Comparison of ENCODE assay signal across 10 mouse cellular contexts in the genomic region with DNA sequence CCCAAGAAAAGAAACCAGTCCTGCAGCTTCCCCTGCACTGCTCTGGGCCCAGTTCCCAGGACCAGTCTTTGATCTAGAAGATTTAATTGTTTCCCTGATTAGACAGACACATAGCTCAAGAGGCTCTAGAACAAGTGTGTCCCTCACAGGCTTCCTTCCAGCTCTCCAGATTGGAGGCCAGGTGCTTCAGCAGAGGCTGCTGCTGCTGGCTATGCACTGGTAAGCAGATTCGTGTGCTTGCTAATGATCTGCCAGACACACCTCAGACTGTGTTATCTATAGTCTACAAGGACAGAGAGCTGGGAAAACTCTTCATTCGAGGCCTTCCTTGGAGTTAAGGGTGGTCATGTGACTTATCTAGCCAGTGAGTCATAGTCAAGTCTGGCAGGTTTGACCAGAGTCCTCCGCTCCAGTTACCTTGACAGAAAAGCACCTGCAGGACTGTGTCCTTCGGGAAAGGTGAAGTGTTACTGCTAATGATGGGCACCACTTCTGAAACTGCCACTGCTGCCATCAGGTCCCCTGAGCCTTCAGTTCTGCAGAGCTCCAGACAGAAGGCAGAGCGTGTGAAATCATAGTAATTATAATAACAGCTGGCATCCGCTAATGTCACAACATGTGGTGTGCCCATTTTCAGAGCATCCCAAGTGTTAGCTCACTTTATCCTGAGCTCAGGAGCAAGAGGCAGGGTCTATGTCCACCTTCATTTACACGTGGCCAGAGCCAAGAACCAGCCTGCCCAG. TPM values are rescaled to one million over a fixed set of nuclear protein-coding genes. Genes with fewer than 3 reads are reported as not detected.
DNase-seq lines count a peak whose midpoint lies in the region; ATAC-seq and TF ChIP-seq lines count a peak whose summit lies in the region.
"Had no signal": no experiment of that assay in that cellular context is flagged by ENCODE, and none has a peak within 500 bp of the region (broad histone marks: within the 10 kb centered on the region; RNA-seq: fewer than 3 reads in every experiment).

No protein-coding gene starts in this region.

- TF ChIP-seq EP300 in MEL (IDR thresholded peaks at IDR 0.05; ENCODE audit: low read depth in 1 of 2, low read length in 2 of 2), result no peak

- no peak; the same call in 1 of the 2 replicates for ATAC-seq in hindbrain, embryonic 15.5 days (ENCODE audit: low FRiP score, low read depth)
- ATAC-seq in hindbrain, embryonic 11.5 days (ENCODE audit: low FRiP score), result no peak
- ATAC-seq in hindbrain, embryonic 16.5 days, result peak; percentile 57
- peak; percentile 59 for ATAC-seq in lung, embryonic 16.5 days (ENCODE audit: low read depth)
- ATAC-seq in erythroblast, adult 5-6 weeks (replicated peaks; ENCODE audit: low FRiP score, poor library complexity, severe bottlenecking), result no peak
- ATAC-seq: liver, embryonic 12.5 days had no signal

- H3K4me3 ChIP-seq in hindbrain, embryonic 15.5 days, result no peak overlapping the region
- H3K4me3 ChIP-seq in hindbrain, embryonic 11.5 days (ENCODE audit: low read depth, low read length), result no peak overlapping the region
- no peak overlapping the region for H3K4me3 ChIP-seq in MEL (ENCODE audit: control insufficient read depth in 1 of 2, insufficient read depth in 1 of 2, low read depth in 2 of 2, low read length in 2 of 2)
- H3K4me3 ChIP-seq in hindbrain, embryonic 16.5 days (ENCODE audit: low read length), result no peak overlapping the region
- H3K4me3 ChIP-seq in lung, embryonic 16.5 days (ENCODE audit: low read length), result no peak overlapping the region
- H3K4me3 ChIP-seq: liver, embryonic 12.5 days had no signal

- no peaks in the 10 kb centered on the region for H3K27me3 ChIP-seq in hindbrain, embryonic 15.5 days
- H3K27me3 ChIP-seq in hindbrain, embryonic 11.5 days (ENCODE audit: control insufficient read depth, insufficient read depth, low read length), result no peaks in the 10 kb centered on the region
- H3K27me3 ChIP-seq in MEL (ENCODE audit: control insufficient read depth in 1 of 2, insufficient read depth in 2 of 2, low read length in 2 of 2), result no peaks in the 10 kb centered on the region
- H3K27me3 ChIP-seq in hindbrain, embryonic 16.5 days (replicated peaks; ENCODE audit: control insufficient read depth, insufficient read depth, low read length), result no peaks in the 10 kb centered on the region
- H3K27me3 ChIP-seq in lung, embryonic 16.5 days (ENCODE audit: control insufficient read depth, insufficient read depth, low read depth, low read length), result no peaks in the 10 kb centered on the region
- H3K27me3 ChIP-seq: liver, embryonic 12.5 days had no signal

- no peak overlapping the region for H3K4me2 ChIP-seq in hindbrain, embryonic 15.5 days
- H3K4me2 ChIP-seq in hindbrain, embryonic 11.5 days (replicated peaks; ENCODE audit: low read depth, low read length), result no peak overlapping the region
- no peak overlapping the region for H3K4me2 ChIP-seq in hindbrain, embryonic 16.5 days (ENCODE audit: low read length)
- no peak overlapping the region; the same call in 1 of the 2 replicates for H3K4me2 ChIP-seq in lung, embryonic 16.5 days (ENCODE audit: low read depth, low read length)
- H3K4me2 ChIP-seq: heart, embryonic 11.5 days; liver, embryonic 12.5 days had no signal

- DNase-seq in hindbrain, embryonic 11.5 days (ENCODE audit: low spot score), result no peak
- DNase-seq in MEL (ENCODE audit: low read depth, low spot score), result peak; percentile 11
- no peak for DNase-seq in left cerebral cortex, adult 11 months (ENCODE audit: low spot score)
- no peak for DNase-seq in c-Kit-positive CD71-positive TER-119-positive erythroid progenitor cells, embryonic 14.5 days (ENCODE audit: low spot score)

- H3K36me3 ChIP-seq in hindbrain, embryonic 15.5 days, result no peaks in the 10 kb centered on the region
- no peaks in the 10 kb centered on the region for H3K36me3 ChIP-seq in hindbrain, embryonic 11.5 days (ENCODE audit: control insufficient read depth, insufficient read depth, low read length)
- H3K36me3 ChIP-seq in MEL (ENCODE audit: control insufficient read depth in 1 of 2, insufficient read depth in 2 of 2, low read length in 2 of 2), result no peaks in the 10 kb centered on the region; a peak in 1 of 4 replicates
- H3K36me3 ChIP-seq in hindbrain, embryonic 16.5 days (ENCODE audit: control insufficient read depth, insufficient read depth, low read length), result no peaks in the 10 kb centered on the region
- no peaks in the 10 kb centered on the region for H3K36me3 ChIP-seq in lung, embryonic 16.5 days (ENCODE audit: control insufficient read depth, insufficient read depth, low read length)
- H3K36me3 ChIP-seq: liver, embryonic 12.5 days had no signal

- H3K9ac ChIP-seq in hindbrain, embryonic 15.5 days, result no peak overlapping the region
- no peak overlapping the region for H3K9ac ChIP-seq in hindbrain, embryonic 11.5 days (ENCODE audit: low read depth, low read length)
- no peak overlapping the region for H3K9ac ChIP-seq in MEL (ENCODE audit: control insufficient read depth, low read depth, low read length, poor library complexity, severe bottlenecking)
- H3K9ac ChIP-seq in hindbrain, embryonic 16.5 days (ENCODE audit: low read depth, low read length), result no peak overlapping the region
- H3K9ac ChIP-seq in lung, embryonic 16.5 days (ENCODE audit: low read length), result no peak overlapping the region
- H3K9ac ChIP-seq: liver, embryonic 12.5 days had no signal

- peaks cover 45% of the 10 kb centered on the region for H3K4me1 ChIP-seq in hindbrain, embryonic 15.5 days (replicated peaks)
- no peaks in the 10 kb centered on the region for H3K4me1 ChIP-seq in hindbrain, embryonic 11.5 days (replicated peaks; ENCODE audit: control insufficient read depth, insufficient read depth, low read length)
- no peaks in the 10 kb centered on the region for H3K4me1 ChIP-seq in MEL (ENCODE audit: control insufficient read depth in 1 of 2, insufficient read depth in 2 of 2, low read length in 2 of 2)
- peaks cover 29% of the 10 kb centered on the region for H3K4me1 ChIP-seq in hindbrain, embryonic 16.5 days (ENCODE audit: control insufficient read depth, insufficient read depth, low read depth, low read length)
- peaks cover 28% of the 10 kb centered on the region for H3K4me1 ChIP-seq in lung, embryonic 16.5 days (replicated peaks; ENCODE audit: control insufficient read depth, insufficient read depth, low read length)

- H3K27ac ChIP-seq in hindbrain, embryonic 15.5 days (replicated peaks), result peak overlapping the region; percentile 37; the same call in 1 of the 2 replicates
- H3K27ac ChIP-seq in hindbrain, embryonic 11.5 days (ENCODE audit: low read depth, low read length), result no peak overlapping the region
- no peak overlapping the region for H3K27ac ChIP-seq in MEL (ENCODE audit: control insufficient read depth, low read depth, low read length)
- peak overlapping the region; percentile 26 for H3K27ac ChIP-seq in hindbrain, embryonic 16.5 days (ENCODE audit: low read depth, low read length)
- H3K27ac ChIP-seq in lung, embryonic 16.5 days (ENCODE audit: low read length), result peak overlapping the region; percentile 65
- H3K27ac ChIP-seq: liver, embryonic 12.5 days had no signal

- no peak for TF ChIP-seq RAD21 in MEL (IDR thresholded peaks at IDR 0.05; ENCODE audit: low read depth, low read length)

- no peaks in the 10 kb centered on the region for H3K9me3 ChIP-seq in hindbrain, embryonic 15.5 days
- no peaks in the 10 kb centered on the region for H3K9me3 ChIP-seq in hindbrain, embryonic 11.5 days (ENCODE audit: control insufficient read depth, low read length)
- H3K9me3 ChIP-seq in MEL (replicated peaks; ENCODE audit: insufficient read depth, low read length), result no peaks in the 10 kb centered on the region
- no peaks in the 10 kb centered on the region for H3K9me3 ChIP-seq in hindbrain, embryonic 16.5 days (ENCODE audit: control insufficient read depth, low read length)
- H3K9me3 ChIP-seq in lung, embryonic 16.5 days (ENCODE audit: control insufficient read depth, low read length), result no peaks in the 10 kb centered on the region
- H3K9me3 ChIP-seq: liver, embryonic 12.5 days had no signal

- TF ChIP-seq POLR2A in MEL (IDR thresholded peaks at IDR 0.05; ENCODE audit: control insufficient read depth in 1 of 2, insufficient read depth in 1 of 2, low read depth in 1 of 2, low read length in 2 of 2, poor library complexity in 1 of 2), result no peak

- TF ChIP-seq CTCF in MEL (IDR thresholded peaks at IDR 0.05 in 2 of 3, conservative IDR thresholded peaks at IDR 0.05 in 1 of 3; ENCODE audit: control insufficient read depth in 1 of 3, insufficient read depth in 1 of 3, low read depth in 2 of 3, low read length in 3 of 3, poor library complexity in 1 of 3, severe bottlenecking in 1 of 3), result no peak

- no peaks in the 10 kb centered on the region for H3K79me2 ChIP-seq in MEL (ENCODE audit: control insufficient read depth, insufficient read depth, low read length, poor library complexity)

- 55% methylated on average over 7 of the region's 7 CpGs for WGBS in hindbrain, embryonic 15.5 days
- WGBS in hindbrain, embryonic 11.5 days, result 75% methylated on average over 7 of the region's 7 CpGs
- WGBS in hindbrain, embryonic 16.5 days, result 55% methylated on average over 7 of the region's 7 CpGs
- WGBS in lung, embryonic 16.5 days, result 46% methylated on average over 7 of the region's 7 CpGs

TF ChIP-seq in MEL, 35 proteins besides CTCF, POLR2A, EP300 and RAD21:
- no peak for TF ChIP-seq MYC (IDR thresholded peaks at IDR 0.05; ENCODE audit: low read depth, low read length)
- peak; percentile 60 for TF ChIP-seq USF1 (IDR thresholded peaks at IDR 0.05; ENCODE audit: low read depth, low read length)

RNA-seq across cellular contexts. Expression of gene Sipa1l3, which starts 48.7 kb away (rescaled TPM):
- polyA plus RNA-seq in hindbrain, embryonic 15.5 days (2015; fragmentation: Nextera tagmentation; extraction: Ambion mirVana), result 22.4 and 23.3 TPM in 2 replicates
- 6.1 and 11.2 TPM in 2 replicates for polyA plus RNA-seq in hindbrain, embryonic 11.5 days (2014; fragmentation: Nextera tagmentation; extraction: Ambion mirVana)
- total RNA-seq in MEL (2012; rRNA removed), result 14.1 and 14.9 TPM in 2 replicates
- polyA plus RNA-seq in MEL (2012; ENCODE audit: insufficient read depth in 1 of 2, insufficient read length in 2 of 2, low read depth in 1 of 2, low replicate concordance in 2 of 2, missing spikeins in 1 of 2), result 10 to 100 TPM in 1 of 2 experiments, not detected in 1; 49.4 TPM
- polyA plus RNA-seq in hindbrain, embryonic 16.5 days (2015; fragmentation: Nextera tagmentation; extraction: Ambion mirVana), result 18.2 and 23.1 TPM in 2 replicates
- 21.6 and 21.8 TPM in 2 replicates for polyA plus RNA-seq in lung, embryonic 16.5 days (2015; fragmentation: Nextera tagmentation; extraction: Ambion mirVana)
- total RNA-seq in erythroblast, adult 5-6 weeks (2015; ENCODE audit: low replicate concordance), result 2.9 and 5.4 TPM in 2 replicates
- total RNA-seq in erythroblast, adult 5-6 weeks (2017; ENCODE audit: low replicate concordance), result 1.1 and 5.2 TPM in 2 replicates

Comparison
In these comparisons a context has a peak if more than half of its experiments do, and no peak if none do; other contexts are left out.
1. ATAC-seq: peak in hindbrain, embryonic 16.5 days (single experiment) and lung, embryonic 16.5 days (single experiment); none in hindbrain, embryonic 15.5 days (single experiment), hindbrain, embryonic 11.5 days (single experiment) and erythroblast, adult 5-6 weeks (single experiment).
2. H3K27ac ChIP-seq: peak in hindbrain, embryonic 15.5 days (single experiment), hindbrain, embryonic 16.5 days (single experiment) and lung, embryonic 16.5 days (single experiment); none in hindbrain, embryonic 11.5 days (single experiment) and MEL (single experiment).